Mouse (Mus musculus): ENCODE results near the gene Tepp. TPM values are rescaled to one million over a fixed set of nuclear protein-coding genes. Genes with fewer than 3 reads are reported as not detected.

Gene Tepp
- polyA plus RNA-seq, 1 experiment: 4.2 TPM

GRCm38 (mm10) chr8:95327866-95328465 is 17.6 kb downstream of the Tepp start:
- TF ChIP-seq POLR2A (IDR thresholded peaks at IDR 0.05; ENCODE audit: borderline replicate concordance, extremely low read depth, low read depth, low read length) (no peak), CTCF (IDR thresholded peaks at IDR 0.05; ENCODE audit: insufficient read depth, low read length) (no peak)
- Histone ChIP-seq H3K4me3 (replicated peaks; ENCODE audit: extremely low read depth, low read depth, low read length) (no peak overlapping the region), H3K4me1 (ENCODE audit: control insufficient read depth, insufficient read depth, low read length) (peaks cover 24% of the 10 kb centered on the region)
- WGBS: 91% methylated on average over 46 of the region's 46 CpGs
- no peak for DNase-seq

- DNase-seq: no peak
- 55% methylated on average over 1 of the region's 1 CpGs for WGBS
- TF ChIP-seq POLR2A (IDR thresholded peaks at IDR 0.05; ENCODE audit: borderline replicate concordance, extremely low read depth, low read depth, low read length) (no peak), CTCF (IDR thresholded peaks at IDR 0.05; ENCODE audit: insufficient read depth, low read length) (no peak)
- H3K4me1 ChIP-seq (ENCODE audit: control insufficient read depth, insufficient read depth, low read length): peaks cover 17% of the 10 kb centered on the region
- no peak overlapping the region for H3K4me3 ChIP-seq (replicated peaks; ENCODE audit: extremely low read depth, low read depth, low read length)
These were observed 20.0 kb downstream of the Tepp start for GRCm38 (mm10) chr8:95330367-95330766.

- TF ChIP-seq CTCF (IDR thresholded peaks at IDR 0.05; ENCODE audit: insufficient read depth, low read length) (no peak), POLR2A (IDR thresholded peaks at IDR 0.05; ENCODE audit: borderline replicate concordance, extremely low read depth, low read depth, low read length) (no peak)
- H3K4me3 ChIP-seq (replicated peaks; ENCODE audit: extremely low read depth, low read depth, low read length): peak overlapping the region; percentile 97
- under 1% methylated on average over 38 of the region's 38 CpGs for WGBS
- DNase-seq: no peak
- peaks cover 15% of the 10 kb centered on the region for H3K4me1 ChIP-seq (ENCODE audit: control insufficient read depth, insufficient read depth, low read length)
These were observed 20.9 kb downstream of the Tepp start for GRCm38 (mm10) chr8:95331156-95331719.

- TF ChIP-seq CTCF (IDR thresholded peaks at IDR 0.05; ENCODE audit: insufficient read depth, low read length) (peak; percentile 13; the same call in 1 of the 2 replicates), POLR2A (IDR thresholded peaks at IDR 0.05; ENCODE audit: borderline replicate concordance, extremely low read depth, low read depth, low read length) (peak; percentile 96)
- WGBS: under 1% methylated on average over 80 of the region's 80 CpGs
- Histone ChIP-seq H3K4me1 (ENCODE audit: control insufficient read depth, insufficient read depth, low read length) (peaks cover 11% of the 10 kb centered on the region), H3K4me3 (replicated peaks; ENCODE audit: extremely low read depth, low read depth, low read length) (peak within 1 kb of the TSS; percentile 97)
- peak; percentile 96 for DNase-seq
These were observed 21.5 kb downstream of the Tepp start, which contains the start of the genes Zfp319 and Usb1 for GRCm38 (mm10) chr8:95331720-95332436. Zfp319 (minus strand) TSS chr8:95331950. Usb1 (plus strand) TSS chr8:95332284.

GRCm38 (mm10) chr8:95332437-95333199 is 22.3 kb downstream of the Tepp start:
- TF ChIP-seq POLR2A (IDR thresholded peaks at IDR 0.05; ENCODE audit: borderline replicate concordance, extremely low read depth, low read depth, low read length): no peak
- TF ChIP-seq CTCF (IDR thresholded peaks at IDR 0.05; ENCODE audit: insufficient read depth, low read length): no peak
- WGBS: 13% methylated on average over 21 of the region's 21 CpGs
- H3K4me3 ChIP-seq (replicated peaks; ENCODE audit: extremely low read depth, low read depth, low read length): peak overlapping the region; percentile 69
- H3K4me1 ChIP-seq (ENCODE audit: control insufficient read depth, insufficient read depth, low read length): peaks cover 7% of the 10 kb centered on the region; the same call in 1 of the 2 replicates
- DNase-seq: no peak

- no peak overlapping the region for H3K4me3 ChIP-seq (replicated peaks; ENCODE audit: extremely low read depth, low read depth, low read length)
- TF ChIP-seq POLR2A (IDR thresholded peaks at IDR 0.05; ENCODE audit: borderline replicate concordance, extremely low read depth, low read depth, low read length) (no peak), CTCF (IDR thresholded peaks at IDR 0.05; ENCODE audit: insufficient read depth, low read length) (no peak)
- DNase-seq: no peak
- peaks cover 2% of the 10 kb centered on the region; the same call in 1 of the 2 replicates for H3K4me1 ChIP-seq (ENCODE audit: control insufficient read depth, insufficient read depth, low read length)
- 58% methylated on average over 1 of the region's 1 CpGs for WGBS
These were observed 25.3 kb downstream of the Tepp start for GRCm38 (mm10) chr8:95335706-95336105.

- DNase-seq: no peak
- TF ChIP-seq CTCF (IDR thresholded peaks at IDR 0.05; ENCODE audit: insufficient read depth, low read length) (no peak), POLR2A (IDR thresholded peaks at IDR 0.05; ENCODE audit: borderline replicate concordance, extremely low read depth, low read depth, low read length) (no peak)
- Histone ChIP-seq H3K4me3 (replicated peaks; ENCODE audit: extremely low read depth, low read depth, low read length) (no peak overlapping the region), H3K4me1 (ENCODE audit: control insufficient read depth, insufficient read depth, low read length) (no peaks in the 10 kb centered on the region)
These were observed 26.0 kb downstream of the Tepp start for GRCm38 (mm10) chr8:95336363-95336762.

- WGBS: 63% methylated on average over 5 of the region's 5 CpGs
- DNase-seq: no peak
- Histone ChIP-seq H3K4me1 (ENCODE audit: control insufficient read depth, insufficient read depth, low read length) (no peaks in the 10 kb centered on the region), H3K4me3 (replicated peaks; ENCODE audit: extremely low read depth, low read depth, low read length) (no peak overlapping the region)
- TF ChIP-seq CTCF (IDR thresholded peaks at IDR 0.05; ENCODE audit: insufficient read depth, low read length): no peak
- TF ChIP-seq POLR2A (IDR thresholded peaks at IDR 0.05; ENCODE audit: borderline replicate concordance, extremely low read depth, low read depth, low read length): no peak
These were observed 31.4 kb downstream of the Tepp start for GRCm38 (mm10) chr8:95341721-95342120.

GRCm38 (mm10) chr8:95344668-95345067 is 34.3 kb downstream of the Tepp start:
- 79% methylated on average over 6 of the region's 6 CpGs for WGBS
- DNase-seq: no peak
- 0 out of 2 replicates have a peak, but pooled peaks cover 8% of the 10 kb centered on the region for H3K4me1 ChIP-seq (ENCODE audit: control insufficient read depth, insufficient read depth, low read length)
- no peak overlapping the region for H3K4me3 ChIP-seq (replicated peaks; ENCODE audit: extremely low read depth, low read depth, low read length)
- no peak for TF ChIP-seq POLR2A (IDR thresholded peaks at IDR 0.05; ENCODE audit: borderline replicate concordance, extremely low read depth, low read depth, low read length)
- TF ChIP-seq CTCF (IDR thresholded peaks at IDR 0.05; ENCODE audit: insufficient read depth, low read length): no peak

All from lung, adult 2 months (tissue).